Mouse (Mus musculus): ENCODE results near the gene Rapgef2.
"Not testable (repeated sequence)": the region's sequence is repeated elsewhere in the genome, so short reads cannot be mapped to it uniquely, and the experiment has no call there.

Gene Rapgef2

DNA sequence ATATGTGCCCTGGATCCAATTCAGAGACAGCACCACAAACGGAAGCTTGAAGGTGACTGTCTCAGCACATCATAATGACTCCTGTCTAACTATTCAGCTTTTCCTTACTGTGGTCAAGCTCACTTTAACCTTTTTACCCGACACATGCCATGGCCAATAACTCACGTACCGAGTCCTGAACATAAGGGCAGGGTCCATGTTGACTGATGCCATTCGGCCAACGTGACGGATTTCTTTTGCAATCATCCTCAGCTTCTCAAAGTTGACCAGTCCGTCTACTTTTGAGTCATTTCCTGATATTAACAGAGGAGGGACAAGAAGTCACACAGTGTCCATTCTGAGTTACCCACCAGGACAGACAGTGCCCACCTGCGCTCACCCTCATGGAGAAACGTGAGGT lies 203.3 kb downstream of the Rapgef2 start:
- no peak for DNase-seq

GRCm38 (mm10) chr3:79079076-79079475 lies 207.2 kb downstream of the Rapgef2 start:
- no peak for DNase-seq

DNA sequence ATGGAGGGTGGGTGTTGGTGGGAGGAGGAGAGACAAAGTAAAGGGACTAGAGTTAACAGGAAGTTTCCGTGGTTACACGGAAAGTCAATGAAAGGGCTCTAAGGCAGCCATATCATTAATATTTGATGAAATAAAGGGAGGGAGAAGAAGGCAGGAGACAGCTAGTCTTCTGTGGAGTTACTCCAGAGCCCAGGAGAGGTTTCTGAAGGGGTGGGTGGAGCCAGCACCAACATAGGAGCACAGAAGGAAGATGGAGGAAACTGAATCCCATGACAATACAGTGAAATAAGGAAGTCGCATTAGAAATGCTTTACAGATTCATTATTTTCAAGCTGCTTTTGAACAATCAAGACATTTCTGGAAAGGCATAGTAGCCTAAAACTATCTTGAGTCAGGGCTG lies 211.3 kb downstream of the Rapgef2 start:
- no peak for DNase-seq

DNA sequence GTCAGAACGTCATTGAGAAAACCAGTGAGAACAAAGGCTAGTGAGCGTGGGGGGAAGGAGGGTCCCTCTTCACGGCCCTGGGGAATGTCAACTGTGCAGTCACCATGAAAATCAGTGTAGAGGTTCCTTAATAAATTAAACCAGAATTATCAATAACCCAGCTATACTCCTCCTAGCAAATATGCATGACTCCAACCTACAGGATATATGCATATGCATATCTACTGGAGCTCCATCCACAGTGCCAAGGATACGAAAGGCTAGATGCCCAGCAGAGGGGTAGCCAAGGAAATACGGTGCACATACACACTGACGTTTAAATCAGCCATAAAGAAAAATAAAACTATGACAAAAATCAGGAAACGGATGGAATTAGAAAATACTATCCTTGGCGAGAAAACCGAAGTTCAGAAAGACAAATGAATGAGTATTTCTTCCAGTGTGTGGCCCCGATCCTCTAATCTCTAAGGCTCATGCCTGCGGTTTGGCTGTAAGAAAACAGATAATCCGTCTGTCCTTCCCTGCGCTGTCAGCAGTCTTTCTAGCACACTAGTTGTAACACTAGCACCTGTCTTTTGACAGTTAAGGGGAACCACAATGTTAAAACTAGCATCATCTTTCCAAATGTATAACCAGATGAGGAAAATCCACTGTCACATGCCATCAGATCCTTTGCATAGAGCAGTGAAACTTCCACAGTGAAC lies 212.6 kb downstream of the Rapgef2 start:
- no peak for DNase-seq

GRCm38 (mm10) chr3:79071561-79071960 lies 214.8 kb downstream of the Rapgef2 start:
- no peak for DNase-seq

GRCm38 (mm10) chr3:79069891-79070290 lies 216.4 kb downstream of the Rapgef2 start:
- DNase-seq, result no peak

GRCm38 (mm10) chr3:79068976-79069375 lies 217.3 kb downstream of the Rapgef2 start:
- no peak for DNase-seq

DNA sequence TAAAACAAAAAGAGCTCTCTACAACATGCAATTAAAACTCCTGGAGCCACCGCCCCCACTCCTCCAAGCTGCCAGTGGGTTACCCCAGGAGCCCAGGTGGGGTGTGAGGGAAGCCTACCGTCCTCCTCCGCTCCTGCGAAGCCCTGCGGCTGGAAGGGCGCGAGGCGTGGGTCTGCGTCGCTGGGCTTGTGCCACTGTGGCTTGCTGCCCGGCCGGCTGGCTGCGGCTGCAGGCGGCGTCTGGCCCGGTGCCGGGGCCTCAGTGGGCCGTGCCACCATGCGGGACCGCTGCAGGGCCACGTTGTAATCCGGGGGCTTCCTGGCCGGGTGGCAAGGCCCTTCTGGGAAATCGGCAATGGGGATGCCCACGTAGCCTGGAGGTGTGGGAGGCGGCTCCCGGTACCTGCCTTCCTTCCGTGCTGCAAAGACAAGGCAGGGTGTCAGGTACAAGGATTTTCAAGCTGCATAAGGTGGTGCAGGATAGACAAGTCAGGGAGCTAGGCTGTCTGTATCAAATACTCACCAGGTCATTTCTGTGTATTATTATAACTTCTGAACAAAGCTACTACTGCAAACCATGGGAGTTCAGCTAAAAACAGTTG lies 219.8 kb downstream of the Rapgef2 start:
- DNase-seq, result no peak

- DNase-seq, result no peak
Observed at GRCm38 (mm10) chr3:79064096-79064495, 222.2 kb downstream of the Rapgef2 start.

DNA sequence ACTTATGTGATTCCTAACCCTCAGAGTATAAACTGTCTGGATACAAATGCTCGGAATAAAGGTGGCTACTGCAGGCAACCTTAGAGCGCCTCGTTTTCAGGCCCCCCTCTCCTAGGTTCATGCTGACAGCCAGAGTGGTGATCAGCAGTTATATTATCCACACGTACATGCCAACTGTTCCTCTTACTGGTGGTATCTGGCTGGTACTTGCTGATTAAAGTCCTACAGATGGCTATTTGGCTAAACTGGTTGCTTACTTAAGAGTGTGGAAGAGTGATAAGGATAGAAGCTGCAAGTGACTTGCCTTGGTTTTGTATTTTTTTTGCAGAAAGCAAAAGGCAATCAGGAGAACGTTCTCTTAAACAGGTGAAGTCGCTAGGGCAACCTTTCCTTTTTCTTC lies 224.9 kb downstream of the Rapgef2 start:
- DNase-seq, result no peak

GRCm38 (mm10) chr3:79058491-79058890 lies 227.8 kb downstream of the Rapgef2 start:
- not testable (repeated sequence) for DNase-seq

DNA sequence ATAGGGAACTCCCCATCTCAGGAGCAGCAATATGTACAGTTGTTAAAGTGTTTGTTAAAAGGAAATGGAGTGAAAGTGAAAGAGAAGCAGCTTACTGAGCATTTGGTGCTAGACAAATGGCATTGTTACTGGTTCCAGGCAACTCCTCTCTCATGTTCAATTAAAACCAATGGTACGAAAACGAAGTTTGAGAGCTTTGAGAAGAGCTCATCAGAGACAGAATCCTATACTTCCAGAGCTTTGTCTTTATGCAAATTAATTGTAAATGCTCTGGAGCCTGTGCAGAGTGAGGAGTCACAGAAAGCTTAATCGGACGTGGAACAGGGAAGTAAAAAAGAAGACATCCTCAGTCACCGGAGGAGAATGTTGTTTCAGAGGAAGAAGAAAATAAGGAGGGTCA lies 241.1 kb downstream of the Rapgef2 start:
- no peak for DNase-seq

DNA sequence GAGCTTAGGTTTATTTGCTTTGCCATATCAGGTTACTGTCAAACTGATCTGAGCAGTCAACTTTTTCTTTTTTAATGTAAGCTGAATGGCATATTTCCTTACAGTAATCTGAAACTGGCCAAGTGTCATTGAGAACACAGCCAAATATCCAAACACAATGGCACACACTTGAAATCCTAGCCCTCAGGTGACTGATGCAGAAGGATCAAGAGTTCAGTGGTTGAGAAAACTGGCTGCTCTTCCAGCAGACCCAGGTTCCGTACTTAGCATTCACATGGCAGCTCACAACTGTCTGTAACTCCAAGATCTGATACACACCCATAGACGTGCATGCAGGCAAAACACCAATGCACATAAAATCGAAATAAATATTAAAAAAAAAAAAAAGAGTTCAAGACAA lies 243.3 kb downstream of the Rapgef2 start:
- DNase-seq, result no peak

DNA sequence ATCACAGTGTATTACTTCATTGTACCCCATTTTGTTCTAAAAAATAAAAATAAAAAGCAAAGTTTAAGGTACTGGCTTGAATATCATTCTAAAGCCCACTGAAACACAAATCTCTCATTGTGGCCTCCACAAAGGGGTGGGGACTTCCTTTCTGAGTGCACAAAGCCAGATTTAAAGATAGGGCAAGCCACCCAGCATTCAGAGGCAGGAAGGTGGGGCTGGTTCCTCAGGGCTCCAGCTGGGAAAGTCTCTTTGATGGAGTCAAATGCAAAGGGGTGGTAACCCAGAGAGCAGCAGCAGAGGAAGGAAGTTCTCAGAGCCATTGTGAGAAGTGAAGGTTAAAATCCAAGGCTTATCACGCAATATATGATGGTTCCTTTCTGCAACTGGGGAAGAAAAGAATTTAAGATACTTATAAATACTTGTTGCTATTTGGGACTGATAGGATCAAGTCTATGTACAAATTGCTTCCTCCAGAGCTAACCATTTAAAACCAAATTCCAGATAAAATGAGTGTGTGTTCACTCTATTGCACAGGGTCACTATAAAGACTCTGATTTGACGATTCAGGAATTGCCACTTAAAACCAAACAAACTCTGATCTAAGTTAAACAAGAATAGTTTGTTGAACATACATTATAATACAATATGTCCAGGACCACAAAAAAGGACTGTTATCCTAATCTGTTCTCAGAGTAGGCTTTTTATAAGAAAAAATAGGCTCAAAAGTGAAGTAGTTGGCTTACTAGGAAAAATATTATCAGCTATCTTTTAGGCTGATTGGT lies 246.5 kb downstream of the Rapgef2 start:
- no peak for DNase-seq

DNA sequence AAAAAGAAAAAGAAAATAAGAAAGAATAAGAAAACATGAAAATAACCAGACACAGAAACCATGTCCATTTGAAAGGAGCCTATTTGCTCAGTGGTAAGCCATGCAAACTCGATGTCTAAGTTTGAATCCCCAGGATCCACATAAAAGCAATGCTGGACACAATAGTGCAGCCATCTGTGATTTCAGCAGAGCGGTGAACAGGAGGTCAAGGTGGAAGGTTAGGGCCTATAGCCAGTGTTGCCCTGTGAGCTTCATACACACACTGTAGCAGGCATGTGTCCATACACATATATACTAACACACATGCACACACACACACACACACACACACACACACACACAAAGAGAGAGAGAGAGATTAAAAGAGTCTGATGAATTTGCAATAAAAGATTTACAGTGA lies 247.3 kb downstream of the Rapgef2 start:
- no peak for DNase-seq

DNA sequence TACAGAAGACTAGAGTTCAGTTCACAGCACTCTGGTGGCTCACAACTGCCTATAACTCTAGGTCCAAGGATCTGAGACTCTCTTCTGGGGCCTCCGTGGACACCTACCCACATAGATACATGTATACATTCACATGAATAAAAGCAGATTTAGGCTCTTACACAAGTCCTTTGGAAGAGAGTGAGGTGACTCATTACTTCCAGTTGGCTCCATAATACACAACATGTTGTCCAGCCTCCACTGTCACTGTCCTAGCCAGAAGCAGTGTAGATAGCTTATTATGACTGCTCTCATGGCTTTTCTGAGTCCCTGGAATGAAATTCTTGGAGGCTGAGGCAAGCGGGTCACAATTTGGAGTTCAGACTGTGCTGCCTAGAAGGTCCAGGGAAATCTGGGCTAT lies 251.9 kb downstream of the Rapgef2 start:
- no peak for DNase-seq

GRCm38 (mm10) chr3:79030855-79031254 lies 255.5 kb downstream of the Rapgef2 start:
- DNase-seq, result no peak

DNA sequence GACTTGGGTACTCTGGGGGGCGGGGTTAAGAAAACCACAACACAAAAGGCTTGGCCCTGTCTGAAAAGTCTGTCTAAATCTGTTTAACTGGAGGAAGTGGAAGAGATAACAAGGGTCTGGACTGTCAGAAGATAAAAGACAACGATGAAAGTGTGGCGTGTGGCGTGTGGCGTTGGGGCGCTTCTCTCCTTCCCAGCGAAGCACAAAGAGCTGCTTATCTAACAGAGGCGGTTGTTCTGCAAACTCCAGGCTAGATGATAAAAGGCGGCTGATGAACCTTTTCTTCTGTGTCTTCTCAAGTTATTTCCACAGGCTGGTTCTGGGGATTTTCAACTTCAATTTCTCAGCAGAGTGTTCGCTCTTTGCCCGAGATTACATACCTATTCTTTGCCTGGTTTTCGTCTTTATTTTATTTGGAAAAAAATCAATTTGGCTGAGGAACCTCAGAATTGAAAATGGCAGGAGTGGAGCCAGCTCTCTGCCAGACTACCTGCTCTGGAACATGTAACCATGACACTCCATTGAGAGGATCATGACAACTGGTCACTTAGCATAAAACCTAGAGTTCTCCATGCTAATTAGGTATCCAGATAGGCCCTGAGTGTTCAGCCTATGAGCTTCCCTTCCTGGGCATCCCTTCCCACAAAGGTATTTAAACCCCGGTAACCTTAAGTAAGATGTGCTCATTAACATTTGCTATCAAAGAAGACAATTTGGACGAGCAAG lies 258.0 kb downstream of the Rapgef2 start:
- no peak for DNase-seq

GRCm38 (mm10) chr3:79025983-79026382 lies 260.3 kb downstream of the Rapgef2 start:
- DNase-seq, result no peak

- DNase-seq, result no peak
Observed at GRCm38 (mm10) chr3:79023735-79024328, 262.5 kb downstream of the Rapgef2 start.

DNA sequence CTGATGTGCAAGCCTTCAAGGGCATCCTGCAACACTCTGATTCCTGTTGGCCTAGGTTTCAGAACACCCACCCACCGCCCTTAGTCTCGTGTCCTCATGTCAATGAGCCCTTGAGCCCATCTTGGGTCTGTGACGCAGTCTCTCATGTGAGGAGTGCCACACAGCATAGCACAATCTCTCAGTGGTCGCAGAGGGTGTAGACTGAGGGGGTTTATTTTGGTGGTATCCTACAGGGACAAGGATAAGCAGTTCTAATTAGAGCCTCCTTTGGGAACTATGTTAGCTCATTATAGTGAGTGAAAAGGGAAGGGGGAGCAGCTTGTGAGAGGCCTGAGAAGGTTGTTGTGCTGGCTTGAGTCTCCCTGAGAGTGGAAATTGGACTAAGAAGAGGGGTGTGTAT lies 263.6 kb downstream of the Rapgef2 start:
- no peak for DNase-seq

- DNase-seq, result no peak
Observed at GRCm38 (mm10) chr3:79017440-79017839, 268.9 kb downstream of the Rapgef2 start.

GRCm38 (mm10) chr3:79016830-79017229 lies 269.5 kb downstream of the Rapgef2 start:
- no peak for DNase-seq
